Mouse (Mus musculus): ENCODE results near the gene Erf.
A peak's percentile ranks its signal among the peaks of the same experiment; 100 is the strongest.

Gene Erf

GRCm38 (mm10) chr7:25250141-25250972, at the start of gene Erf:
Gene Erf (minus strand): TSS chr7:25250761.
- peak; percentile 91 for DNase-seq (ENCODE audit: low spot score)

DNA sequence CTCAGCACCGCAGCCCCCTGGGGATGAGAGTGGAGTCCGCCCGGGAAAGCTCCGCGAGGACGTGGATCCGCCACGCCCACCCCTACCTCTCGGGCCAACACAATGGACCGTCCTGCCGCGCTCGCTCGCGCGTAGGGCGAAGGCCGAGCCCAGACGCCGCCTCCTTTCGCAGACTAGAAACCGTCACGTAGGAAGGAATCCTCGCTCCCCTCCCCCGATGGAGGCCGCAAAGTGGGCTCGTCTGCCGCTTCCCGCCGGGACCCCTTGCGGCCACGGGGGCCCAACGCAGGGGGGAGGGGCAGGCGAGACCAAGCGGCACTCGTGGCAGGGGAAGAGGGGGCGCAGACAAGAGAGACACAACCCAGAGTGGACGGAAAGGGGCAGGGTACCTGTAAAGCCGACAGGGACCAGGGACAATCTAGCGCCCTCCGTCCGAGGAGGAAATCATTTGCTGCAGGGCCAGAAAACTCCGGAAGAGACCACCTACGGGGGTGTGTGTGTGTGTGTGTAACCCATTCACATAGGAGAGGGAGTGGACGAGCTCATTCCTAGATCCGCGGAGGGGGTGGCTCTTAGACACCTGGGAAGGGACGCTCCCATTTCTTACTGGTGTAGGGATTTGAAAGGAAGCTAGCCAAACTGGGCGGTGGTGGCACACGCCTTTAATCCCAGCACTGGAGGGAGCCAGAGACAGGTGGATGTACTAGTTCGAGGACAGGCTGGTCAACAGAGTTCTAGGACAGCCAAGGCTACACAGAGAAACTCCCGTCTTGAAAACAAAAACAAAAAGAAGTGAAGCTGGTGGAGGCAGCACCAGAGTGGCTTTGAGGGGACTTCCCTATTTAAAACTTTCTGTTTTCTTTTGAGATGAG, 47.1 kb upstream of the Erf start, which contains the start of gene Pafah1b3:
Gene Pafah1b3 (minus strand): TSS at position 533 of the 872 bp plus-strand sequence.
- DNase-seq (ENCODE audit: low spot score) = no peak

GRCm38 (mm10) chr7:25296945-25297453, 46.4 kb upstream of the Erf start:
- no peak for DNase-seq (ENCODE audit: low spot score)

- no peak for DNase-seq (ENCODE audit: low spot score)
These were observed 44.6 kb upstream of the Erf start for GRCm38 (mm10) chr7:25294960-25295722.

- no peak for DNase-seq (ENCODE audit: low spot score)
These were observed 43.9 kb upstream of the Erf start for GRCm38 (mm10) chr7:25294495-25294894.

GRCm38 (mm10) chr7:25293191-25293739, 42.7 kb upstream of the Erf start:
- no peak for DNase-seq (ENCODE audit: low spot score)

DNA sequence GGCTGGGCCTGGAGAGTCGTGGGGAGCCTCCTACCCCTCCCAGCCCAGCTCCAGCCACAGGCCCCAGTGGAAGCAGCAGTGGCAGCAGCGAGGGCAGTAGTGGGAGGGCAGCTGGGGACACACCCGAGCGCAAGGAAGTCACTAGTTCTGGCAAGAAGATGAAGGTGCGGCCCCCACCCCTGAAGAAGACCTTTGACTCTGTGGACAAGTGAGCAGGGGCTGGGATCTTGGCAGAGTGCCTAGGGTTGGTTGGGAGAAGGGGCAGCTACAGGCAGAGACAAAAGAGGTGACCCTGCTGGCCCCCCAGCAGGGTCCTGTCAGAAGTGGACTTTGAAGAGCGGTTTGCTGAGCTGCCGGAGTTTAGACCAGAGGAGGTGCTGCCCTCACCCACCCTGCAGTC, 41.5 kb upstream of the Erf start:
- DNase-seq (ENCODE audit: low spot score) = no peak

DNA sequence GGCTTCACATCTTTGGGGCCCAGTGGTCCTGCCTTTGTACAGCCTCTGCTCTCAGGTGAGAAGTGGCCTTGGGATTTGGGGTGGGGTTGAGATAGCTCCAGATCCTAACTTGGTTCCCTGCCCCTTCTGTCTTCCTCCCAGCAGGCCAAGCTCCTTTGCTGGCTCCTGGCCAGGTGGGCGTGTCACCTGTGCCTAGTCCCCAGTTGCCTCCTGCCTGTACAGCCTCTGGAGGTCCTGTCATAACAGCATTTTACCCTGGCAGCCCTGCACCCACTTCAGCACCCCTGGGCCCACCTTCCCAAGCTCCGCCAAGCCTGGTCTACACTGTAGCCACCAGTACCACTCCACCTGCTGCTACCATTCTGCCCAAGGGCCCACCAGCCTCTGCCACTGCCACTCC, 40.4 kb upstream of the Erf start:
- no peak for DNase-seq (ENCODE audit: low spot score)

GRCm38 (mm10) chr7:25290463-25290862, 39.9 kb upstream of the Erf start:
- DNase-seq (ENCODE audit: low spot score) = no peak

- no peak for DNase-seq (ENCODE audit: low spot score)
These were observed 39.4 kb upstream of the Erf start for GRCm38 (mm10) chr7:25289925-25290324.

GRCm38 (mm10) chr7:25288721-25289120, 38.2 kb upstream of the Erf start:
- DNase-seq (ENCODE audit: low spot score) = no peak

GRCm38 (mm10) chr7:25288011-25288410, 37.5 kb upstream of the Erf start:
- no peak for DNase-seq (ENCODE audit: low spot score)

- no peak for DNase-seq (ENCODE audit: low spot score)
These were observed 36.4 kb upstream of the Erf start for GRCm38 (mm10) chr7:25286989-25287388.

DNA sequence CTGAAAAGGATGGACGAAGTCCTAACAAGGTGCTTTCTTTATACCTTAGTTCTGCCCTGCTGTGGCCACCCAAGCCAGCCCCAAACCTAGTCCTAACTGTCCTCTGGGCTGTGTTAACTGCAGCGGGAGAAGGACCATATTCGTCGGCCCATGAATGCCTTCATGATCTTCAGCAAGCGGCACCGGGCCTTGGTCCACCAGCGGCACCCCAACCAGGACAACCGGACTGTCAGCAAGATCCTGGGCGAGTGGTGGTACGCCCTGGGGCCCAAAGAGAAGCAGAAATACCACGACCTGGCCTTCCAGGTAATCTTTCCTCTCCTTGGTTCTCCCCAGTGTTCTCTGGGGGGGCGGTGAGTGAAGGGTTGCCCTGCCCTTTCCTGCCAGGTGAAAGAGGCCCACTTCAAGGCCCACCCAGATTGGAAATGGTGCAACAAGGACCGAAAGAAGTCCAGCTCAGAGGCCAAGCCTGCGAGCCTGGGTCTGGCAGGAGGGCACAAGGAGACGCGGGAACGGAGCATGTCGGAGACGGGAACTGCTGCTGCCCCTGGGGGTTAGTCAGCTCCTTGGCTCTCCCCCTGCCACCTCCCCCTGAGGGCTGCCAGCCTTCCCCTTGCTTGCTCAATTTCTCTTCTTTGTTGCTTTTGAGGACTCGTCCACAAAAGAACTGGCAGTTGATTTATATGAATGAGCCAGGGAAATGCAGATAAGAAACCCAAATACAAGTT, 35.1 kb upstream of the Erf start:
- no peak for DNase-seq (ENCODE audit: low spot score)

DNA sequence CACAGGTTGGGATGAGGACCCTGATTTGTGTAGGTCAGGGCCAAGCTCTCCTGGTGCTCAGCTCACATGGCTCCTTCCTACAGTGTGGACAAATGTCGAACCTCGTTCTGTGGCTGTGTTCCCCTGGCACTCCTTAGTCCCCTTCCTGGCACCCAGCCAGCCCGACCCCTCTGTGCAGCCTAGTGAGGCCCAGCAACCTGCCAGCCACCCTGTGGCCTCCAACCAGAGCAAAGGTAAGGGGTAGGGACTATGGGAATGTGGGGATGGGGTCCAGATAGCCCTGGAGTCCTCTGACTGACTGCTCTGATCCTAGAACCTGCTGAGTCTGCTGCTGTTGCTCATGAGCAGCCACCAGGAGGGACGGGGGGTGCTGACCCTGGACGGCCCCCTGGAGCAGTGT, 34.2 kb upstream of the Erf start:
- DNase-seq (ENCODE audit: low spot score) = no peak

GRCm38 (mm10) chr7:25284171-25284570, 33.6 kb upstream of the Erf start:
- no peak for DNase-seq (ENCODE audit: low spot score)

GRCm38 (mm10) chr7:25283637-25284036, 33.1 kb upstream of the Erf start:
- DNase-seq (ENCODE audit: low spot score) = no peak

DNA sequence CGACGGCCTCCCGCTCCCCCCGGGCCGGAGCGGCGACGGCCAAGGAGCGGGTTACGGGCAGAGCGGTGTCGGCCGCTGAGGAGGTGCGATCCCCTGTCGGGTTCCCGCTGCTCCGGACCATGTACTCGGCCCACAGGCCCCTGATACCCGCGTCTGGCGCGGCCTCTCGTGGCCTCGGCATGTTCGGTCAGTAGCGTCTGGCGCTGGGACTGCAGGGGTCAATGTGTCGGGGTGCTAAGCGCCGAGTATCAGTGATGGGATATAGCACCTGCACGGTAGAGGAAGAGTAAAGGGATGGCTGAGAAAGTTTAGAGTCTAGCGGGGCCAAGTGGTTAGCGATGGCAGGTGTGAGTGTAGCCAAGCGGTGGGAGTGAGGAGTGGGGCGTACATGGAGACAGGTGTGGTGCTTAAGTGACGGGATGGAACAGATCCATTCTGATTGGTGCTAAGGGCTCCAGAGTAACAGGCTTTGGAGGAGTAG, 32.2 kb upstream of the Erf start:
- DNase-seq (ENCODE audit: low spot score) = no peak

GRCm38 (mm10) chr7:25281734-25282601, 31.4 kb upstream of the Erf start:
- peak; percentile 96 for DNase-seq (ENCODE audit: low spot score)

DNA sequence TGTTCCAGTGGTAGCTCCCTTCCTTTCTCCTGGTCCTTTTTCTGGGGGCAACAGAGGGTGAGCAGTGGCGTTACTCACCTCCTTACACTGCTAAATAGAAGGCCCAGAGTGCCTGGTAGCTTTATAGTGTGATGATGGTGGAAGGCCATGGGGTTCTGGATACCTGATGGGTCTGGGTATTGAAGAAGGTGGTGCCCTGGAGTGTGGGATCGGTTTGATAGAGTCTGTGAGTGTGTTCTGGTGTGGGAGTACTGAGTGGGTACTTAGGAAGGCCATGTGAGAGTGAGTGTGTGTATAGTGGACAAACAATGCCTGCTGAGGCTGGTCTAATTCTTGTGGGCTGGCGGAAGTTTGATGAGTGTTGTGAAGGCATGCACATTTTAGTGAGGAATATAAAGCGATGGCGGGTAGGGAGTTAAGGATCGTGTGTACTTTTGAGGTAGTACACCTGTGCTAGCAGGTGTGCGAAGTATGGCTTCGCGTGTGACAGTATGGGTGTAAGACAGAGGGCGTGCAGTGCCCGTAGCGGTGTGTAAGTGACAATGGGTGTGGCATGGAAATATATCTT, 30.7 kb upstream of the Erf start:
- DNase-seq (ENCODE audit: low spot score) = no peak

Data from spleen, adult 12 weeks (tissue).